Mouse (Mus musculus): ENCODE measurements around the gene March9. TPM values are rescaled to one million over a fixed set of nuclear protein-coding genes. Genes with fewer than 3 reads are reported as not detected.

March9 gene
- polyA plus RNA-seq, 1 experiment from 2014 or later, result not detected

Other genes with a start within 250 kb of the March9 start
- gene Atp23, start 158.8 kb downstream of the March9 start, polyA plus RNA-seq (2015; fragmentation: Nextera tagmentation; extraction: Ambion mirVana), result 5.5 and 6.0 TPM in 2 replicates
- gene Ctdsp2, start 81.5 kb downstream of the March9 start, polyA plus RNA-seq (2015; fragmentation: Nextera tagmentation; extraction: Ambion mirVana), result 11.1 and 12.2 TPM in 2 replicates
- gene Avil, start 59.5 kb downstream of the March9 start, polyA plus RNA-seq (2015; fragmentation: Nextera tagmentation; extraction: Ambion mirVana), result 0.09 TPM in 1 of 2 replicates, not detected in the other
- gene Tsfm, start 29.3 kb downstream of the March9 start, polyA plus RNA-seq (2015; fragmentation: Nextera tagmentation; extraction: Ambion mirVana), result 37.1 and 40.1 TPM in 2 replicates
- gene Mettl1, start 18.8 kb downstream of the March9 start, polyA plus RNA-seq (2015; fragmentation: Nextera tagmentation; extraction: Ambion mirVana), result 13.4 and 13.5 TPM in 2 replicates
- 0.09 and 0.21 TPM in 2 replicates for gene Eef1akmt3, start 18.7 kb downstream of the March9 start, polyA plus RNA-seq (2015; fragmentation: Nextera tagmentation; extraction: Ambion mirVana)
- 0.04 TPM in 1 of 2 replicates, not detected in the other for gene Cyp27b1, start 11.9 kb downstream of the March9 start, polyA plus RNA-seq (2015; fragmentation: Nextera tagmentation; extraction: Ambion mirVana)
- gene Cdk4, start 3.4 kb upstream of the March9 start, polyA plus RNA-seq (2015; fragmentation: Nextera tagmentation; extraction: Ambion mirVana), result 293 and 317 TPM in 2 replicates
- gene Tspan31, start 10.1 kb upstream of the March9 start, polyA plus RNA-seq (2015; fragmentation: Nextera tagmentation; extraction: Ambion mirVana), result 87.4 and 96.7 TPM in 2 replicates
- gene Agap2, start 15.1 kb upstream of the March9 start, polyA plus RNA-seq (2015; fragmentation: Nextera tagmentation; extraction: Ambion mirVana), result 0.71 and 1.2 TPM in 2 replicates
- gene Os9, start 60.9 kb upstream of the March9 start, polyA plus RNA-seq (2015; fragmentation: Nextera tagmentation; extraction: Ambion mirVana), result 58.9 and 65.6 TPM in 2 replicates
- gene B4galnt1, start 105.0 kb upstream of the March9 start, polyA plus RNA-seq (2015; fragmentation: Nextera tagmentation; extraction: Ambion mirVana), result 18.7 and 24.3 TPM in 2 replicates
- 2.2 and 2.7 TPM in 2 replicates for gene Slc26a10, start 120.5 kb upstream of the March9 start, polyA plus RNA-seq (2015; fragmentation: Nextera tagmentation; extraction: Ambion mirVana)
- gene Arhgef25, start 129.9 kb upstream of the March9 start, polyA plus RNA-seq (2015; fragmentation: Nextera tagmentation; extraction: Ambion mirVana), result 4.8 and 5.7 TPM in 2 replicates
- 13.4 and 14.8 TPM in 2 replicates for gene Dtx3, start 135.5 kb upstream of the March9 start, polyA plus RNA-seq (2015; fragmentation: Nextera tagmentation; extraction: Ambion mirVana)
- 39.1 and 40.1 TPM in 2 replicates for gene Pip4k2c, start 151.4 kb upstream of the March9 start, polyA plus RNA-seq (2015; fragmentation: Nextera tagmentation; extraction: Ambion mirVana)
- 0.09 and 0.11 TPM in 2 replicates for gene Kif5a, start 203.2 kb upstream of the March9 start, polyA plus RNA-seq (2015; fragmentation: Nextera tagmentation; extraction: Ambion mirVana)
- gene Dctn2, start 206.2 kb upstream of the March9 start, polyA plus RNA-seq (2015; fragmentation: Nextera tagmentation; extraction: Ambion mirVana), result 65.9 TPM in 2 replicates
- gene Mbd6, start 228.8 kb upstream of the March9 start, polyA plus RNA-seq (2015; fragmentation: Nextera tagmentation; extraction: Ambion mirVana), result 5.7 and 6.5 TPM in 2 replicates